Mouse (Mus musculus): ENCODE data around the gene Sbp. TPM values are rescaled to one million over a fixed set of nuclear protein-coding genes. Genes with fewer than 3 reads are reported as not detected.

Sbp gene
- polyA plus RNA-seq, 1 experiment from 2014 or later, result not detected

GRCm38 (mm10) chr17:23966658-23967401 lies 25.4 kb downstream of the Sbp start:
- WGBS, result 88% methylated on average over 10 of the region's 10 CpGs
- H3K27me3 ChIP-seq (replicated peaks), result no peaks in the 10 kb centered on the region
- no peak overlapping the region for H3K27ac ChIP-seq
- no peak for ATAC-seq (ENCODE audit: low FRiP score, low read depth)
- no peak overlapping the region for H3K4me3 ChIP-seq
- H3K9ac ChIP-seq, result no peak overlapping the region
- H3K4me2 ChIP-seq (replicated peaks), result no peak overlapping the region
- H3K4me1 ChIP-seq, result no peaks in the 10 kb centered on the region
- H3K36me3 ChIP-seq, result no peaks in the 10 kb centered on the region
- no peaks in the 10 kb centered on the region for H3K9me3 ChIP-seq

GRCm38 (mm10) chr17:23968780-23969179 lies 27.3 kb downstream of the Sbp start:
- 43% methylated on average over 2 of the region's 2 CpGs for WGBS
- no peak overlapping the region for H3K9ac ChIP-seq
- ATAC-seq (ENCODE audit: low FRiP score, low read depth), result no peak

GRCm38 (mm10) chr17:23969231-23969630 lies 27.8 kb downstream of the Sbp start:
- H3K9me3 ChIP-seq, result no peaks in the 10 kb centered on the region
- H3K36me3 ChIP-seq, result no peaks in the 10 kb centered on the region
- H3K27ac ChIP-seq, result no peak overlapping the region
- H3K4me1 ChIP-seq, result no peaks in the 10 kb centered on the region
- H3K4me2 ChIP-seq (replicated peaks), result no peak overlapping the region
- H3K9ac ChIP-seq, result no peak overlapping the region
- ATAC-seq (ENCODE audit: low FRiP score, low read depth), result no peak
- H3K4me3 ChIP-seq, result no peak overlapping the region
- no peaks in the 10 kb centered on the region for H3K27me3 ChIP-seq (replicated peaks)
- WGBS, result 0% methylated on average over 1 of the region's 1 CpGs

More at GRCm38 (mm10) chr17:23968780-23969179, 27.3 kb downstream of the Sbp start:
- Histone ChIP-seq H3K4me3 (no peak overlapping the region), H3K4me1 (no peaks in the 10 kb centered on the region), H3K27me3 (replicated peaks) (no peaks in the 10 kb centered on the region), H3K36me3 (no peaks in the 10 kb centered on the region), H3K9me3 (no peaks in the 10 kb centered on the region), H3K27ac (no peak overlapping the region), H3K4me2 (replicated peaks) (no peak overlapping the region)

GRCm38 (mm10) chr17:23971315-23971714 lies 29.8 kb downstream of the Sbp start:
- H3K36me3 ChIP-seq, result no peaks in the 10 kb centered on the region
- H3K4me1 ChIP-seq, result no peaks in the 10 kb centered on the region
- H3K9me3 ChIP-seq, result no peaks in the 10 kb centered on the region
- H3K27me3 ChIP-seq (replicated peaks), result no peaks in the 10 kb centered on the region
- no peak for ATAC-seq (ENCODE audit: low FRiP score, low read depth)
- H3K27ac ChIP-seq, result no peak overlapping the region
- H3K4me3 ChIP-seq, result no peak overlapping the region
- no peak overlapping the region for H3K9ac ChIP-seq
- WGBS, result 89% methylated on average over 9 of the region's 9 CpGs
- no peak overlapping the region for H3K4me2 ChIP-seq (replicated peaks)

GRCm38 (mm10) chr17:23976665-23977064 lies 35.2 kb downstream of the Sbp start:
- H3K4me3 ChIP-seq, result no peak overlapping the region
- no peak overlapping the region for H3K4me2 ChIP-seq (replicated peaks)
- WGBS, result 87% methylated on average over 4 of the region's 4 CpGs
- no peaks in the 10 kb centered on the region for H3K36me3 ChIP-seq
- no peaks in the 10 kb centered on the region for H3K27me3 ChIP-seq (replicated peaks)
- no peak overlapping the region for H3K27ac ChIP-seq
- no peaks in the 10 kb centered on the region for H3K9me3 ChIP-seq
- H3K9ac ChIP-seq, result no peak overlapping the region
- no peaks in the 10 kb centered on the region for H3K4me1 ChIP-seq
- no peak for ATAC-seq (ENCODE audit: low FRiP score, low read depth)

GRCm38 (mm10) chr17:23979471-23979870 lies 38.0 kb downstream of the Sbp start:
- H3K4me2 ChIP-seq (replicated peaks), result no peak overlapping the region
- H3K27ac ChIP-seq, result no peak overlapping the region
- WGBS, result 77% methylated on average over 3 of the region's 3 CpGs
- no peaks in the 10 kb centered on the region for H3K27me3 ChIP-seq (replicated peaks)
- no peak for ATAC-seq (ENCODE audit: low FRiP score, low read depth)
- no peak overlapping the region for H3K9ac ChIP-seq
- no peaks in the 10 kb centered on the region for H3K4me1 ChIP-seq
- no peaks in the 10 kb centered on the region for H3K36me3 ChIP-seq
- no peaks in the 10 kb centered on the region for H3K9me3 ChIP-seq
- no peak overlapping the region for H3K4me3 ChIP-seq

GRCm38 (mm10) chr17:23980297-23980909 lies 38.9 kb downstream of the Sbp start, which contains the start of gene Prss30:
Gene Prss30, minus strand, starts transcription at chr17:23980566.
- Histone ChIP-seq H3K27me3 (replicated peaks) (no peaks in the 10 kb centered on the region), H3K9me3 (no peaks in the 10 kb centered on the region), H3K36me3 (no peaks in the 10 kb centered on the region), H3K4me1 (no peaks in the 10 kb centered on the region), H3K4me2 (replicated peaks) (no peak within 1 kb of the TSS), H3K9ac (no peak within 1 kb of the TSS), H3K4me3 (no peak within 1 kb of the TSS), H3K27ac (no peak within 1 kb of the TSS)
- 85% methylated on average over 10 of the region's 10 CpGs for WGBS
- ATAC-seq (ENCODE audit: low FRiP score, low read depth), result no peak

GRCm38 (mm10) chr17:23982912-23983311 lies 41.4 kb downstream of the Sbp start:
- Histone ChIP-seq H3K4me3 (no peak overlapping the region), H3K9ac (no peak overlapping the region), H3K36me3 (no peaks in the 10 kb centered on the region), H3K4me1 (no peaks in the 10 kb centered on the region), H3K4me2 (replicated peaks) (no peak overlapping the region), H3K27ac (no peak overlapping the region), H3K9me3 (no peaks in the 10 kb centered on the region), H3K27me3 (replicated peaks) (no peaks in the 10 kb centered on the region)
- no peak for ATAC-seq (ENCODE audit: low FRiP score, low read depth)
- 65% methylated on average over 4 of the region's 4 CpGs for WGBS

GRCm38 (mm10) chr17:23984989-23985388 lies 43.5 kb downstream of the Sbp start:
- Histone ChIP-seq H3K4me3 (no peak overlapping the region), H3K36me3 (no peaks in the 10 kb centered on the region), H3K4me1 (no peaks in the 10 kb centered on the region), H3K9me3 (no peaks in the 10 kb centered on the region), H3K9ac (no peak overlapping the region), H3K27me3 (replicated peaks) (no peaks in the 10 kb centered on the region), H3K4me2 (replicated peaks) (no peak overlapping the region), H3K27ac (no peak overlapping the region)
- 85% methylated on average over 1 of the region's 1 CpGs for WGBS
- ATAC-seq (ENCODE audit: low FRiP score, low read depth), result no peak

GRCm38 (mm10) chr17:23989802-23990201 lies 48.3 kb downstream of the Sbp start:
- ATAC-seq (ENCODE audit: low FRiP score, low read depth), result no peak
- Histone ChIP-seq H3K27ac (no peak overlapping the region), H3K27me3 (replicated peaks) (no peaks in the 10 kb centered on the region), H3K9ac (no peak overlapping the region), H3K36me3 (no peaks in the 10 kb centered on the region), H3K4me2 (replicated peaks) (no peak overlapping the region), H3K4me3 (no peak overlapping the region), H3K9me3 (no peaks in the 10 kb centered on the region), H3K4me1 (0 out of 2 replicates have a peak, but pooled peaks cover 3% of the 10 kb centered on the region)
- WGBS, result 51% methylated on average over 2 of the region's 2 CpGs

GRCm38 (mm10) chr17:23992789-23993553 lies 51.5 kb downstream of the Sbp start:
- Histone ChIP-seq H3K4me3 (no peak overlapping the region), H3K4me2 (replicated peaks) (peak overlapping the region; percentile 59), H3K27ac (no peak overlapping the region), H3K36me3 (no peaks in the 10 kb centered on the region), H3K4me1 (0 out of 2 replicates have a peak, but pooled peaks cover 3% of the 10 kb centered on the region), H3K9ac (0 out of 2 replicates have a peak overlapping the region, but pooled peaks have one; percentile 8), H3K27me3 (replicated peaks) (no peaks in the 10 kb centered on the region; the same call in 1 of the 2 replicates), H3K9me3 (no peaks in the 10 kb centered on the region)
- 73% methylated on average over 9 of the region's 9 CpGs for WGBS
- peak; percentile 68 for ATAC-seq (ENCODE audit: low FRiP score, low read depth)
